Mouse (Mus musculus): Measurements from ENCODE around the gene Cox8c. TPM values are rescaled to one million over a fixed set of nuclear protein-coding genes. Genes with fewer than 3 reads are reported as not detected.
A peak's percentile ranks its signal among the peaks of the same experiment; 100 is the strongest.

The Cox8c gene
- not detected in 2 replicates for polyA plus RNA-seq (2015; fragmentation: Nextera tagmentation; extraction: Ambion mirVana)

DNA sequence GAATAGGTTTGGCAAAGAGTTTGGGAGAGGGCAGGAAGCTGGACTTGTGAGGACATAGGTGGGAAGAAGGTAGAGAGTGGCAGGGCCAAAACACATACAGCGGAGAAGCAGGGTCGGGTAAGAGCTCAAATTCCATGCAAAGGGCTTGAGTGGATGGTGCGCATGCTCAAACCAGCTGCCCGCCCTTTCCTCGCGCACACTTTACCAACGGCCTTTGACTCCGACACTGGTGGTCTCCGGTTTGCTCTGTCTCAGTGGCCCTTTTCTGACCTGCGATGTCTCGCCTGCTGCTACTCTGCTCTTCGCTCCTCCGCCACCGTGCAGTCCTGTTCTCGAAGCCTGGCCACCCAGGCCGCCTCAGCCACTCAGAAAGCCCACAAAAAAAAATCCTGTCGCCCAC lies at the start of gene Cox8c:
Gene Cox8c (plus strand): TSS at position 226 of the 400 bp plus-strand sequence.
- no peaks in the 10 kb centered on the region for H3K36me3 ChIP-seq
- WGBS, result 87% methylated on average over 17 of the region's 17 CpGs

DNA sequence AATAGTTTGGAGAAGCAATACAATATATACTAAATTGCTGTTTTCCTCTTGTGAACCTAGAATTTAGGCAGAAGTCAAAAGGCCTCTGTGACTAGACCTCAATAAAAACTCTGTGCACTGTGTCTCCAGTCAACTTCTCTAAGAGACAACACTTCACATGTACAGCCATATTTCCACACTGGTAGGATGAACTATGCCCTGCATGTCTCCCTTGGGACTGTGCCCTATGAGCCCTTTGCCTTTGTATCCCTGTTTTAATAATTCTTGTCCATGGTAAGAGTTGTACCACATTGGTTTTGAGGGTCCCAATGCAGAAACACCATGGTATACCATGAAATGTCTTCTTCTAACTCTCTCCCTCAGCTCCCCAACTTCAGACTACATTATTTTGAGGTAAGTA lies 38.3 kb upstream of the Cox8c start:
- no peak overlapping the region for H3K4me3 ChIP-seq
- ATAC-seq (ENCODE audit: extremely low read depth, insufficient number of reproducible peaks, low FRiP score, low TSS enrichment), result no peak
- H3K9me3 ChIP-seq, result no peaks in the 10 kb centered on the region

More for the DNA sequence above, at the start of gene Cox8c:
- no peak within 1 kb of the TSS for H3K27ac ChIP-seq (replicated peaks)
- H3K9ac ChIP-seq, result no peak within 1 kb of the TSS
- peaks cover 9% of the 10 kb centered on the region; the same call in 1 of the 2 replicates for H3K9me3 ChIP-seq
- H3K4me1 ChIP-seq, result no peaks in the 10 kb centered on the region
- H3K27me3 ChIP-seq (replicated peaks), result no peaks in the 10 kb centered on the region
- no peak within 1 kb of the TSS for H3K4me3 ChIP-seq
- no peak within 1 kb of the TSS for H3K4me2 ChIP-seq
- no peak for ATAC-seq (ENCODE audit: extremely low read depth, insufficient number of reproducible peaks, low FRiP score, low TSS enrichment)

DNA sequence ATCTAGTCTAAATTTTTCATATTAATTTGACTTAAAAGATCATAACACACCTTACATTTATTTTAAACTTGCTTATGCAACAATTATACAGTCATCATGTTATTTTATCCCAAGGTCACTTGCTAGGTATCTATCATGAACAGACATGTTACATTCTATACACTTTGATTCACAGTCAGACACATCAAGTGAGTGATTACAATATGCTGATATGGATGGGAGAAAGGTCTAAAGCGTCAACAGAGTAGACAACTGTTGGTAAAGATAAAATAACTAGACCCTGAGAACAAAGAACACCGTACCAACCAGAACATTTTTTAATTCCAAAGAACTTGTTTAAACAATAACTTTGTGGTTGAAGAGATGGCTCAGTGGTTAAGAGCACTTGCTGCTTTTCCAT lies 29.3 kb upstream of the Cox8c start:
- Histone ChIP-seq H3K27ac (replicated peaks) (no peak overlapping the region), H3K9me3 (no peaks in the 10 kb centered on the region), H3K4me3 (no peak overlapping the region), H3K27me3 (replicated peaks) (no peaks in the 10 kb centered on the region), H3K4me1 (peaks cover 17% of the 10 kb centered on the region), H3K36me3 (peaks cover 11% of the 10 kb centered on the region; the same call in 1 of the 2 replicates), H3K4me2 (no peak overlapping the region), H3K9ac (no peak overlapping the region)
- ATAC-seq (ENCODE audit: extremely low read depth, insufficient number of reproducible peaks, low FRiP score, low TSS enrichment), result no peak
- 78% methylated on average over 2 of the region's 2 CpGs for WGBS

More for the DNA sequence above, 38.3 kb upstream of the Cox8c start:
- Histone ChIP-seq H3K27ac (replicated peaks) (no peak overlapping the region), H3K27me3 (replicated peaks) (no peaks in the 10 kb centered on the region), H3K9ac (no peak overlapping the region), H3K4me1 (no peaks in the 10 kb centered on the region), H3K36me3 (no peaks in the 10 kb centered on the region), H3K4me2 (no peak overlapping the region)

DNA sequence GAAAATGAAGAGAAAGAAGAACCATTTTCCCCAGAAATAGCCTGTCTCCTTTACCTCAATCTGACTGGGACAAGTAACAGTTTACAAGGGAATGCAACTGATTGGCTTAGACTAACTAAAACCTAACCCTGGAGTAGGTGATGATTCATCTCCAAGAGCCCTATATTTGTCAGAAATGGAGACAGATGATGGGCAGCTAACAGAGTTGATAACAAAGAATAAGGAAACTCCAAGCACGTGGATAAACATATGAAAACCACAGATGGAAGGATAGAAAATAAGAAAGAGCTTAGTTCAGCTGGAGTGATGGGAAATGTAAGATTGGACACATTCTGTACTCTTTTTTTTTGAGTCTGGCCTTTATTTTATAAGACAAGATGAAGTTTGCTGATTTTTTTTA lies 28.6 kb upstream of the Cox8c start:
- no peak overlapping the region for H3K4me3 ChIP-seq
- no peak overlapping the region for H3K4me2 ChIP-seq
- H3K36me3 ChIP-seq, result peaks cover 11% of the 10 kb centered on the region; the same call in 1 of the 2 replicates
- ATAC-seq (ENCODE audit: extremely low read depth, insufficient number of reproducible peaks, low FRiP score, low TSS enrichment), result no peak
- no peaks in the 10 kb centered on the region for H3K9me3 ChIP-seq
- no peaks in the 10 kb centered on the region for H3K27me3 ChIP-seq (replicated peaks)
- H3K4me1 ChIP-seq, result peaks cover 20% of the 10 kb centered on the region
- 73% methylated on average over 1 of the region's 1 CpGs for WGBS
- H3K27ac ChIP-seq (replicated peaks), result no peak overlapping the region
- H3K9ac ChIP-seq, result no peak overlapping the region

DNA sequence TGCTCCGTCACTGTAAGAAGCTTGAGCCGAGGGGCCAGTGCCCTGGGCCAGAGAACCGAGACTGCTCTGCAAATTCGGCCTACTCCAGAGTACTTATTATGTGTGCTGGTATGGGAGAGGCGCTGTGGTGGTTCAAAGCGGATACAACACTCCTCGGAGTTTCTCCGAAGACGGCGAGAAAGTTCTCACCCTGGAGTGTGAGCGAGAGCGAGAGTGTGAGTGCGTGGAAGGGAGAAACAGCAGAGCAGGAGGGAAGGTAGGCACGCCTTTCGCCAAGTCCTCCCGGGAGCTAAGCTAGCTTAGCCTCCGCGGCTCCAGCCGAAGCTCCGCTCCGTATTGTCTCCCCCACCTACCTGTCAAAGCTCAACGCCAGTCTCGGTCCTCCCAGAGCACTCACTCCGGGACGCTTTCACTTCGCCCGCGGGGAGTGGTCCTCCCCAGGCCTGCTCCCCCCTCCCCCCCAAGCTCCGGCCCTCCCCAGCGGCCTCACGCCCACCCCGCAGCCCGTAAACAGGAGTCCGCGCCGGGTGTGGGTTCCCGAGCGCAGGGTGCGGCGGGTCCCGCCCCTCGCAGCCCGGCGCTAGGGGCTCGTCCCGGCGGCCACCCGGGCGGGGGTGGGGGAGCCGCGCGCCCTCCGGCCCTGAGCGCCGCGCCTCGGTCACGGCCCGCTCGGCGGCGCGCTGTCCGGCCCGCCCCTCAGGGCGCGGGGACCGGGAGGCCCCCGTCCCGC lies 21.6 kb upstream of the Cox8c start:
- Histone ChIP-seq H3K4me1 (peaks cover 27% of the 10 kb centered on the region), H3K4me2 (peak overlapping the region; percentile 94), H3K27ac (replicated peaks) (peak overlapping the region; percentile 98), H3K4me3 (peak overlapping the region; percentile 94), H3K9me3 (no peaks in the 10 kb centered on the region), H3K9ac (peak overlapping the region; percentile 98), H3K36me3 (no peaks in the 10 kb centered on the region), H3K27me3 (replicated peaks) (no peaks in the 10 kb centered on the region)
- 0% methylated on average over 52 of the region's 70 CpGs for WGBS
- peak; percentile 80 for ATAC-seq (ENCODE audit: extremely low read depth, insufficient number of reproducible peaks, low FRiP score, low TSS enrichment)

DNA sequence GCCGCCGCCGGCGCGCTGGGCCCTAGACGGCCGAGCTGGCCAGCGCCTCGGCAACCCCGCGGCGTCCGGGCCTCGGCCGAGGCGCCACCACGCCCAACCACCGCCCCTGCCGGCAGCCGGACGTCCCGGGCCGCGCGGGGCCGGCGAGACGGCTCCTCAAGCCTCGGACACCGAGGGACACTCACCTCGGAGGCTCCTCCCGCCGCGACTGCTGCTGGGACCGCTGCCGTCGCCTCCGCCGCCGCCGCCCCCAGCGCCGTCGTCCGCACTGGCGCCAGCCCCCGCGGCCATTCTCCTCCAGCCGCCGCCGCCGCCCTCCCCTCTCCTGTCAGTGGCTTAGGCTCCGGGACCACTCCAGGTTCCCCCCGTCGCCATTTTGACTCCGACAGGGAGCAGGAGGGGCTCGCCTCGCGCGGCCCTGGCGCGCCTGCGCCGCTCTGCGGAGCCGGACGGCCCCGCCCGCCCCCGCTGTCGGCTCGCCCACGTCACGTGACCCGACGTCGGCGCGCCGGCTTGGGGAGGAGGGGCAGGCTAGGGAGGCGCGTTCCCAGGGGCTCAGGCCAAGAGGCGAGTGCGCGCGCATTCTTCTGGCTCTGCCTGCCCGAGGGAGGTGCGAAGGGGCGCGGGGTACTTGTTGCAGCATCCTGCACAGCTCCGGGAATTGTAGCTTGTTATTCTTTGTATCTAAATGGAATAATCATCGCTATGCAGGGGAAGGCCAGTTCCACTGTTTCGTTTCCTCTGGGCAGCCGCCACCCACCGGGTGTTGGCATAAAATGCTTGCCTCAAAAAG lies 20.9 kb upstream of the Cox8c start, which contains the start of gene Btbd7:
Gene Btbd7 (minus strand): TSS at position 441 of the 793 bp plus-strand sequence.
- under 1% methylated on average over 74 of the region's 95 CpGs for WGBS
- H3K4me1 ChIP-seq, result peaks cover 27% of the 10 kb centered on the region
- H3K27me3 ChIP-seq (replicated peaks), result no peaks in the 10 kb centered on the region
- H3K4me3 ChIP-seq, result peak within 1 kb of the TSS; percentile 94
- no peaks in the 10 kb centered on the region for H3K9me3 ChIP-seq
- peak; percentile 91 for ATAC-seq (ENCODE audit: extremely low read depth, insufficient number of reproducible peaks, low FRiP score, low TSS enrichment)
- H3K27ac ChIP-seq (replicated peaks), result peak within 1 kb of the TSS; percentile 98
- peak within 1 kb of the TSS; percentile 98 for H3K9ac ChIP-seq
- H3K36me3 ChIP-seq, result no peaks in the 10 kb centered on the region
- peak within 1 kb of the TSS; percentile 94 for H3K4me2 ChIP-seq

DNA sequence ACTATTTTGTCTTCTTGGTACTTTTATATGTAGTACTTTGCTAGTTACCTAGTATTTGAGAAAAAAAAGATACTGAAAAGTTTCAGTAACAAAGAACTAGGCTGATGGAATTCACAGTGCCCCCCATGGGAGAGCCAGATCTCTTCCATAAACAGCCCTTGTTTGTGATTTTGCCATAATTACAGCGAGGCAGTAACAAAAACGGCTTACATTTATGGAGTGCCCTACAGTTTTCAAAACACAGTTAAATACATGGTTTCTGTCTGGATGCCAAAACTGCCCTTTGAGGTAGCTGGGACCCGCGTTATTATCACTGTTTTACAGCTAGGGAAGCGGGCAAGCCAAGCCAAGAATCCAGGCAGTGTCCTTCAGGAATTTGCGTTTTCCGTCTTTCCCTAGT lies 20.2 kb upstream of the Cox8c start:
- H3K27me3 ChIP-seq (replicated peaks), result no peaks in the 10 kb centered on the region
- H3K9me3 ChIP-seq, result no peaks in the 10 kb centered on the region
- H3K36me3 ChIP-seq, result no peaks in the 10 kb centered on the region
- peak overlapping the region; percentile 81 for H3K9ac ChIP-seq
- ATAC-seq (ENCODE audit: extremely low read depth, insufficient number of reproducible peaks, low FRiP score, low TSS enrichment), result no peak
- peak overlapping the region; percentile 85 for H3K27ac ChIP-seq (replicated peaks)
- peaks cover 27% of the 10 kb centered on the region for H3K4me1 ChIP-seq
- WGBS, result 19% methylated on average over 7 of the region's 7 CpGs
- H3K4me2 ChIP-seq, result peak overlapping the region; percentile 80
- H3K4me3 ChIP-seq, result peak overlapping the region; percentile 94

DNA sequence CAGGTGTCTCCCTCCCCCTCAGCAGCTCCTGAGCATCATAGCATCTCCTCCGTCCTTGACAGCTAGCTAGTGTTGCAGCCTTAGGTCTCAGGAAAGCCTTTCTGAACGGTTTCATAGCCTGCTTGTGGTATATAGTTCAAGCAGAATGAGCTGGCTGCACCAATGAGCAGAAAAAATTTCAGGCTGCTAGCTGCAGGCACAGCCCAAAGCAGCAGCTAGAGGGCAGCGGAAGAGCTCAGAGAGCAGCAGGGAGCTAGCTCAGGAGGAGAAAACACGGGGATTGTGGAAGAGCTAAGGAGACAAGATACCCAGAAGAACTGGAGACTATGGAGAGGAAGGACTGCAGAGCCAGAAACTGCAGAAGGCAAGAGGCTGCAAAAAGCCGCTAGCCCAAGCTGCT lies 13.4 kb upstream of the Cox8c start:
- Histone ChIP-seq H3K4me3 (no peak overlapping the region), H3K27ac (replicated peaks) (no peak overlapping the region), H3K4me1 (no peaks in the 10 kb centered on the region), H3K9ac (no peak overlapping the region), H3K4me2 (no peak overlapping the region), H3K36me3 (no peaks in the 10 kb centered on the region), H3K27me3 (replicated peaks) (no peaks in the 10 kb centered on the region), H3K9me3 (no peaks in the 10 kb centered on the region)
- 17% methylated on average over 5 of the region's 5 CpGs for WGBS
- ATAC-seq (ENCODE audit: extremely low read depth, insufficient number of reproducible peaks, low FRiP score, low TSS enrichment), result no peak

DNA sequence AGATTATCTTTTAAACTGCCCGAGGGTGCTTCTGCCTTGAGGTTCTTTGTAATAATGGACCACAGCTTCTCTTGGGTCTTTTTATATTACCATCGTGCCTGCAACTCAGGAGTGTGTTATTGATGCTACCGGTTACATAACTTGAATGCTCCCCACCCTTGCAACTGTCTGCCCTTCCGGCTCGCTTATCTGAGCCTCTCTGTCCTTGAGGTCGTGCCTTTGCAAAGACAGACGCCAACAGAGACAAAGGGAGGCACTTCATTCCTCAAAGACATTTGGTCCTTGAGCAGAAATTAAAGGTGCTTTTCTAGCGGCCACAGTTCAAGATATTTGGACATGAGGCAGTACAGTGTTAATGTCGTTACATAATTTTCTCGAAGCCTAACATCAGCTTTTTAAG lies 11.8 kb upstream of the Cox8c start:
- 45% methylated on average over 10 of the region's 10 CpGs for WGBS
- ATAC-seq (ENCODE audit: extremely low read depth, insufficient number of reproducible peaks, low FRiP score, low TSS enrichment), result no peak
- no peak overlapping the region for H3K27ac ChIP-seq (replicated peaks)

DNA sequence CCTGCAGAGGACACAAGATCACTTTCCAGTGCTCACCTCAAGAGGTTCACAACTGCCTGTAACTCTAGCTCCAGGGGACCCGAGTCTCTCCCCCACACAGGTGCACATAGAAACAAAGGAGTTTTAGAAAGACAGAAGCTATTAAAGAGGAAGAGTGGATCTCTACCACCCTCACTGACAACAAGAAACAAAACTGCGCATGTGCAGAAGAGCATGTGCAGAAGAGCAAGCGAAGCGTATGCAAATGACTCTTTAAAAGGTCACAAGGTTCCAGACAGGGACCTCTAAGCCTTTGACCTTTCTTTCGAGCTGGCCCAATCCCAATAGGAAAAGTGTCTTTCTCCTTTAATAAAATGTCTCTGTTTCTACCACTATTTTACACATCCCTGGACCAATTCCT lies 10.5 kb upstream of the Cox8c start:
- Histone ChIP-seq H3K27me3 (replicated peaks) (no peaks in the 10 kb centered on the region), H3K4me3 (no peak overlapping the region), H3K27ac (replicated peaks) (no peak overlapping the region), H3K4me1 (no peaks in the 10 kb centered on the region), H3K36me3 (no peaks in the 10 kb centered on the region), H3K4me2 (no peak overlapping the region), H3K9me3 (no peaks in the 10 kb centered on the region), H3K9ac (no peak overlapping the region)
- 66% methylated on average over 5 of the region's 5 CpGs for WGBS
- no peak for ATAC-seq (ENCODE audit: extremely low read depth, insufficient number of reproducible peaks, low FRiP score, low TSS enrichment)

More for the DNA sequence above, 11.8 kb upstream of the Cox8c start:
- Histone ChIP-seq H3K36me3 (no peaks in the 10 kb centered on the region), H3K4me2 (no peak overlapping the region), H3K27me3 (replicated peaks) (no peaks in the 10 kb centered on the region), H3K4me3 (no peak overlapping the region), H3K9me3 (no peaks in the 10 kb centered on the region), H3K9ac (no peak overlapping the region), H3K4me1 (no peaks in the 10 kb centered on the region)

DNA sequence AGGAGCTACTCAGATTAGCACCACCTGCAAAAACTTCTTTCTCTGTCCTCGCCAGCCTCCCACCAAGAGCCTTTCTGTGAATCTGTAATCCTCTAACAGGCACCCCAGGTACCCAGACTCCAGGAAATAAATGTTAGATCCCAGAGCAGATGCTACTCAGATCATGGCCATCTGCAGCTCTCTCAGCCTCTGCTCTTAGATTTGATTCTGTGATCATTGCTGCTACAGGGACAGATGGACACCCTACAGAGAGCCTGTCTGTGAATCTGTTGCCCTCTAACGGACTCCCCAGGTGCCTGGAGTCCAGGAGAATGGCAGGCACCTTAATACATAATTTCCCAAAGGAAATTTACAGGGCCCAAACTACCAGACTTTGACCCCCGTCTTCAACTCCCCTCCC lies 9.1 kb downstream of the Cox8c start:
- no peak overlapping the region for H3K4me2 ChIP-seq
- H3K9me3 ChIP-seq, result no peaks in the 10 kb centered on the region
- H3K4me1 ChIP-seq, result no peaks in the 10 kb centered on the region
- H3K9ac ChIP-seq, result no peak overlapping the region
- ATAC-seq (ENCODE audit: extremely low read depth, insufficient number of reproducible peaks, low FRiP score, low TSS enrichment), result no peak
- 43% methylated on average over 3 of the region's 3 CpGs for WGBS
- H3K36me3 ChIP-seq, result no peaks in the 10 kb centered on the region
- no peak overlapping the region for H3K4me3 ChIP-seq
- H3K27ac ChIP-seq (replicated peaks), result no peak overlapping the region
- no peaks in the 10 kb centered on the region for H3K27me3 ChIP-seq (replicated peaks)

All from heart, embryonic 13.5 days (tissue).